Mouse (Mus musculus): ENCODE measurements around the gene Mpst. TPM values are rescaled to one million over a fixed set of nuclear protein-coding genes. Genes with fewer than 3 reads are reported as not detected.

Mpst gene
- polyA plus RNA-seq, 1 experiment from 2014 or later, result 5.7 TPM

GRCm38 (mm10) chr15:78438505-78438904 lies 32.3 kb downstream of the Mpst start:
- ATAC-seq (ENCODE audit: low FRiP score, low TSS enrichment) (no peak), DNase-seq (ENCODE audit: low spot score) (no peak)
- TF ChIP-seq CTCF (IDR thresholded peaks at IDR 0.05; ENCODE audit: low read depth), result no peak
- TF ChIP-seq EP300 (optimal IDR thresholded peaks at IDR 0.05), result no peak
- Histone ChIP-seq H3K9me3 (ENCODE audit: control insufficient read depth, low read length) (no peaks in the 10 kb centered on the region), H3K27me3 (ENCODE audit: control insufficient read depth, insufficient read depth, low read length) (no peaks in the 10 kb centered on the region), H3K4me3 (ENCODE audit: low read depth, low read length) (no peak overlapping the region), H3K9ac (ENCODE audit: low read length) (no peak overlapping the region), H3K4me2 (replicated peaks; ENCODE audit: low read depth) (no peak overlapping the region), H3K36me3 (ENCODE audit: control insufficient read depth, insufficient read depth, low read length) (peaks cover 4% of the 10 kb centered on the region; the same call in 1 of the 2 replicates), H3K4me1 (replicated peaks; ENCODE audit: control insufficient read depth, insufficient read depth) (peaks cover 3% of the 10 kb centered on the region; the same call in 1 of the 2 replicates), H3K27ac (replicated peaks) (no peak overlapping the region)
- 72% methylated on average over 8 of the region's 8 CpGs for WGBS

GRCm38 (mm10) chr15:78438973-78439372 lies 32.8 kb downstream of the Mpst start:
- no peak for ATAC-seq (ENCODE audit: low FRiP score, low TSS enrichment)
- no peak overlapping the region for H3K27ac ChIP-seq (replicated peaks)
- no peak overlapping the region for H3K4me2 ChIP-seq (replicated peaks; ENCODE audit: low read depth)
- no peaks in the 10 kb centered on the region for H3K9me3 ChIP-seq (ENCODE audit: control insufficient read depth, low read length)
- TF ChIP-seq CTCF (IDR thresholded peaks at IDR 0.05; ENCODE audit: low read depth) (no peak), EP300 (optimal IDR thresholded peaks at IDR 0.05) (no peak)
- 69% methylated on average over 8 of the region's 9 CpGs for WGBS
- H3K4me1 ChIP-seq (replicated peaks; ENCODE audit: control insufficient read depth, insufficient read depth), result peaks cover 3% of the 10 kb centered on the region; the same call in 1 of the 2 replicates
- no peak overlapping the region for H3K4me3 ChIP-seq (ENCODE audit: low read depth, low read length)
- no peaks in the 10 kb centered on the region for H3K36me3 ChIP-seq (ENCODE audit: control insufficient read depth, insufficient read depth, low read length)
- no peak for DNase-seq (ENCODE audit: low spot score)
- no peaks in the 10 kb centered on the region for H3K27me3 ChIP-seq (ENCODE audit: control insufficient read depth, insufficient read depth, low read length)
- H3K9ac ChIP-seq (ENCODE audit: low read length), result no peak overlapping the region

GRCm38 (mm10) chr15:78442231-78442630 lies 36.0 kb downstream of the Mpst start:
- Histone ChIP-seq H3K27ac (replicated peaks) (no peak overlapping the region), H3K9ac (ENCODE audit: low read length) (no peak overlapping the region), H3K4me1 (replicated peaks; ENCODE audit: control insufficient read depth, insufficient read depth) (peaks cover 2% of the 10 kb centered on the region; the same call in 1 of the 2 replicates), H3K36me3 (ENCODE audit: control insufficient read depth, insufficient read depth, low read length) (no peaks in the 10 kb centered on the region), H3K27me3 (ENCODE audit: control insufficient read depth, insufficient read depth, low read length) (no peaks in the 10 kb centered on the region), H3K9me3 (ENCODE audit: control insufficient read depth, low read length) (no peaks in the 10 kb centered on the region), H3K4me2 (replicated peaks; ENCODE audit: low read depth) (no peak overlapping the region), H3K4me3 (ENCODE audit: low read depth, low read length) (no peak overlapping the region)
- no peak for TF ChIP-seq CTCF (IDR thresholded peaks at IDR 0.05; ENCODE audit: low read depth)
- TF ChIP-seq EP300 (optimal IDR thresholded peaks at IDR 0.05), result no peak
- WGBS, result 87% methylated on average over 19 of the region's 19 CpGs
- DNase-seq (ENCODE audit: low spot score), result no peak
- ATAC-seq (ENCODE audit: low FRiP score, low TSS enrichment), result no peak

- Histone ChIP-seq H3K36me3 (ENCODE audit: control insufficient read depth, insufficient read depth, low read length) (no peaks in the 10 kb centered on the region), H3K9ac (ENCODE audit: low read length) (no peak overlapping the region), H3K4me2 (replicated peaks; ENCODE audit: low read depth) (no peak overlapping the region), H3K27me3 (ENCODE audit: control insufficient read depth, insufficient read depth, low read length) (no peaks in the 10 kb centered on the region), H3K4me3 (ENCODE audit: low read depth, low read length) (no peak overlapping the region), H3K27ac (replicated peaks) (no peak overlapping the region), H3K4me1 (replicated peaks; ENCODE audit: control insufficient read depth, insufficient read depth) (no peaks in the 10 kb centered on the region), H3K9me3 (ENCODE audit: control insufficient read depth, low read length) (no peaks in the 10 kb centered on the region)
- no peak for ATAC-seq (ENCODE audit: low FRiP score, low TSS enrichment)
- 48% methylated on average over 6 of the region's 6 CpGs for WGBS
- TF ChIP-seq CTCF (IDR thresholded peaks at IDR 0.05; ENCODE audit: low read depth), result no peak
- TF ChIP-seq EP300 (optimal IDR thresholded peaks at IDR 0.05), result no peak
- DNase-seq (ENCODE audit: low spot score), result no peak
Observed at GRCm38 (mm10) chr15:78443857-78444256, 37.6 kb downstream of the Mpst start.

GRCm38 (mm10) chr15:78447121-78447520 lies 40.9 kb downstream of the Mpst start:
- no peak overlapping the region for H3K4me2 ChIP-seq (replicated peaks; ENCODE audit: low read depth)
- H3K27ac ChIP-seq (replicated peaks), result 0 out of 2 replicates have a peak overlapping the region, but pooled peaks have one; percentile 40
- 46% methylated on average over 7 of the region's 7 CpGs for WGBS
- no peaks in the 10 kb centered on the region for H3K9me3 ChIP-seq (ENCODE audit: control insufficient read depth, low read length)
- DNase-seq (ENCODE audit: low spot score), result no peak
- ATAC-seq (ENCODE audit: low FRiP score, low TSS enrichment), result no peak
- no peak overlapping the region for H3K4me3 ChIP-seq (ENCODE audit: low read depth, low read length)
- no peaks in the 10 kb centered on the region for H3K36me3 ChIP-seq (ENCODE audit: control insufficient read depth, insufficient read depth, low read length)
- no peak overlapping the region for H3K9ac ChIP-seq (ENCODE audit: low read length)
- H3K4me1 ChIP-seq (replicated peaks; ENCODE audit: control insufficient read depth, insufficient read depth), result no peaks in the 10 kb centered on the region
- TF ChIP-seq EP300 (optimal IDR thresholded peaks at IDR 0.05) (no peak), CTCF (IDR thresholded peaks at IDR 0.05; ENCODE audit: low read depth) (no peak)
- no peaks in the 10 kb centered on the region for H3K27me3 ChIP-seq (ENCODE audit: control insufficient read depth, insufficient read depth, low read length)

- Histone ChIP-seq H3K4me1 (replicated peaks; ENCODE audit: control insufficient read depth, insufficient read depth) (no peaks in the 10 kb centered on the region), H3K9ac (ENCODE audit: low read length) (peak overlapping the region; percentile 62), H3K4me3 (ENCODE audit: low read depth, low read length) (peak overlapping the region; percentile 38), H3K27ac (replicated peaks) (peak overlapping the region; percentile 89), H3K4me2 (replicated peaks; ENCODE audit: low read depth) (peak overlapping the region; percentile 75), H3K9me3 (ENCODE audit: control insufficient read depth, low read length) (no peaks in the 10 kb centered on the region), H3K36me3 (ENCODE audit: control insufficient read depth, insufficient read depth, low read length) (no peaks in the 10 kb centered on the region), H3K27me3 (ENCODE audit: control insufficient read depth, insufficient read depth, low read length) (no peaks in the 10 kb centered on the region)
- DNase-seq (ENCODE audit: low spot score), result peak; percentile 97
- ATAC-seq (ENCODE audit: low FRiP score, low TSS enrichment), result peak; percentile 65
- WGBS, result under 1% methylated on average over 22 of the region's 22 CpGs
- TF ChIP-seq CTCF (IDR thresholded peaks at IDR 0.05; ENCODE audit: low read depth) (peak; percentile 95), EP300 (optimal IDR thresholded peaks at IDR 0.05) (no peak)
Observed at GRCm38 (mm10) chr15:78447746-78448535, 41.7 kb downstream of the Mpst start.
